Mouse (Mus musculus) hindbrain, embryonic 11.5 days (tissue): ENCODE results near the gene Birc2. TPM values are rescaled to one million over a fixed set of nuclear protein-coding genes. Genes with fewer than 3 reads are reported as not detected.

ENCODE experiments used
- ATAC-seq: fragments of 200-750 bp; cut with Nextera tagmentation; 2 replicates; pipeline ENCODE4 v1.8.0; 2017; ENCODE audit warnings: mild to moderate bottlenecking, moderate TSS enrichment, moderate library complexity; ENCODE audit not compliant: low FRiP score
- DNase-seq: peaks from one replicate; pipeline ENCODE4 v3.0.0-alpha.2; 2015; ENCODE audit warnings: low spot score
- H3K27ac ChIP-seq: fragments of 300-500 bp; sonication (generic); 2 replicates; pipeline ENCODE4 v1.5.1; 2014; ENCODE audit warnings: mild to moderate bottlenecking, low read depth, low read length
- H3K27me3 ChIP-seq: fragments of 300-500 bp; sonication (generic); 2 replicates; pipeline ENCODE4 v1.6.1; 2014; ENCODE audit warnings: mild to moderate bottlenecking, low read length, moderate library complexity, mixed read lengths; ENCODE audit not compliant: control insufficient read depth, insufficient read depth
- H3K36me3 ChIP-seq: fragments of 300-500 bp; sonication (generic); 2 replicates; pipeline ENCODE4 v1.6.1; 2014; ENCODE audit warnings: mild to moderate bottlenecking, low read length, moderate library complexity, mixed read lengths; ENCODE audit not compliant: control insufficient read depth, insufficient read depth
- H3K4me1 ChIP-seq: fragments of 300-500 bp; sonication (generic); replicated peaks from 2 replicates; pipeline ENCODE4 v1.6.1; 2014; ENCODE audit warnings: low read length, mixed read lengths; ENCODE audit not compliant: control insufficient read depth, insufficient read depth
- H3K4me2 ChIP-seq: fragments of 300-500 bp; sonication (generic); replicated peaks from 2 replicates; pipeline ENCODE4 v1.6.1; 2014; ENCODE audit warnings: mild to moderate bottlenecking, low read depth, low read length
- H3K4me3 ChIP-seq: fragments of 300-500 bp; sonication (generic); 2 replicates; pipeline ENCODE4 v1.5.1; 2014; ENCODE audit warnings: low read depth, low read length
- H3K9ac ChIP-seq: fragments of 300-500 bp; sonication (generic); 2 replicates; pipeline ENCODE4 v1.6.1; 2014; ENCODE audit warnings: low read depth, low read length
- H3K9me3 ChIP-seq: fragments of 300-500 bp; sonication (generic); 2 replicates; pipeline ENCODE4 v1.6.1; 2016; ENCODE audit warnings: low read length; ENCODE audit not compliant: control insufficient read depth
- WGBS: fragments of 180-500 bp; shearing (Covaris S2); extraction: QIAGEN DNeasy Blood & Tissue Kit; methylation state at CpG from one replicate; pipeline ENCODE4 v1.1.7; 2014; 5-methylcytosine and 5-hydroxymethylcytosine counted together
- polyA plus RNA-seq: library from polyadenylated mRNA; unstranded; fragments of >200 nt; fragmentation: Nextera tagmentation; extraction: Ambion mirVana; gene quantifications from 2 replicates; pipeline ENCODE4 v1.2.1, GENCODE M21; 2014

Gene Birc2
- polyA plus RNA-seq, result 45.3 and 51.7 TPM in 2 replicates

GRCm38 (mm10) chr9:7836905-7837805, at the start of gene Birc2:
Gene Birc2, minus strand, starts transcription at chr9:7837064.
- H3K27ac ChIP-seq, result peak within 1 kb of the TSS; percentile 98
- no peaks in the 10 kb centered on the region for H3K4me1 ChIP-seq
- ATAC-seq (peak; percentile 98), DNase-seq (peak; percentile 98)
- H3K27me3 ChIP-seq, result no peaks in the 10 kb centered on the region
- peak within 1 kb of the TSS; percentile 67 for H3K4me2 ChIP-seq
- WGBS, result under 1% methylated on average over 62 of the region's 68 CpGs
- H3K9ac ChIP-seq, result peak within 1 kb of the TSS; percentile 90
- H3K4me3 ChIP-seq, result peak within 1 kb of the TSS; percentile 63
- H3K9me3 ChIP-seq, result no peaks in the 10 kb centered on the region
- no peaks in the 10 kb centered on the region for H3K36me3 ChIP-seq

- Histone ChIP-seq H3K4me2 (no peak overlapping the region), H3K9me3 (no peaks in the 10 kb centered on the region), H3K36me3 (no peaks in the 10 kb centered on the region), H3K27me3 (no peaks in the 10 kb centered on the region), H3K4me3 (no peak overlapping the region), H3K9ac (no peak overlapping the region), H3K4me1 (no peaks in the 10 kb centered on the region), H3K27ac (no peak overlapping the region)
- WGBS, result 99% methylated on average over 3 of the region's 3 CpGs
- ATAC-seq (no peak), DNase-seq (no peak)
These were observed 47.5 kb upstream of the Birc2 start for GRCm38 (mm10) chr9:7884346-7884745.

- ATAC-seq (no peak), DNase-seq (no peak)
- 96% methylated on average over 1 of the region's 1 CpGs for WGBS
- H3K4me3 ChIP-seq, result no peak overlapping the region
- no peaks in the 10 kb centered on the region for H3K4me1 ChIP-seq
- no peak overlapping the region for H3K27ac ChIP-seq
- H3K9ac ChIP-seq, result no peak overlapping the region
- no peak overlapping the region for H3K4me2 ChIP-seq
- no peaks in the 10 kb centered on the region for H3K9me3 ChIP-seq
- no peaks in the 10 kb centered on the region for H3K36me3 ChIP-seq
- H3K27me3 ChIP-seq, result no peaks in the 10 kb centered on the region
These were observed 45.5 kb upstream of the Birc2 start for GRCm38 (mm10) chr9:7882304-7882865.

GRCm38 (mm10) chr9:7873511-7874211, 36.8 kb upstream of the Birc2 start:
- Histone ChIP-seq H3K4me3 (no peak overlapping the region), H3K36me3 (no peaks in the 10 kb centered on the region), H3K9me3 (no peaks in the 10 kb centered on the region), H3K27me3 (no peaks in the 10 kb centered on the region), H3K4me1 (no peaks in the 10 kb centered on the region), H3K27ac (no peak overlapping the region), H3K9ac (no peak overlapping the region), H3K4me2 (no peak overlapping the region)
- 91% methylated on average over 8 of the region's 8 CpGs for WGBS
- ATAC-seq, result no peak
- peak; percentile 7 for DNase-seq

GRCm38 (mm10) chr9:7872775-7873439, 36.0 kb upstream of the Birc2 start, which contains the start of gene Birc3:
Gene Birc3, minus strand, starts transcription at chr9:7873186.
- Histone ChIP-seq H3K4me2 (peak within 1 kb of the TSS; percentile 93), H3K27ac (no peak within 1 kb of the TSS), H3K9ac (peak within 1 kb of the TSS; percentile 67), H3K4me3 (peak within 1 kb of the TSS; percentile 46), H3K27me3 (no peaks in the 10 kb centered on the region), H3K4me1 (no peaks in the 10 kb centered on the region), H3K9me3 (no peaks in the 10 kb centered on the region), H3K36me3 (no peaks in the 10 kb centered on the region)
- 8% methylated on average over 26 of the region's 26 CpGs for WGBS
- peak; percentile 84 for ATAC-seq
- DNase-seq, result peak; percentile 56

GRCm38 (mm10) chr9:7872044-7872774, 35.3 kb upstream of the Birc2 start:
- 19% methylated on average over 23 of the region's 23 CpGs for WGBS
- Histone ChIP-seq H3K9ac (peak overlapping the region; percentile 67), H3K4me3 (peak overlapping the region; percentile 46), H3K4me2 (peak overlapping the region; percentile 93), H3K4me1 (no peaks in the 10 kb centered on the region), H3K27ac (no peak overlapping the region), H3K27me3 (no peaks in the 10 kb centered on the region), H3K36me3 (no peaks in the 10 kb centered on the region), H3K9me3 (no peaks in the 10 kb centered on the region)
- DNase-seq (peak; percentile 6), ATAC-seq (peak; percentile 54)

- H3K4me1 ChIP-seq, result no peaks in the 10 kb centered on the region
- no peak overlapping the region for H3K4me2 ChIP-seq
- DNase-seq (peak; percentile 2), ATAC-seq (peak; percentile 23; the same call in 1 of the 2 replicates)
- no peaks in the 10 kb centered on the region for H3K27me3 ChIP-seq
- no peak overlapping the region for H3K27ac ChIP-seq
- 66% methylated on average over 4 of the region's 4 CpGs for WGBS
- no peak overlapping the region for H3K9ac ChIP-seq
- H3K4me3 ChIP-seq, result no peak overlapping the region
- H3K36me3 ChIP-seq, result no peaks in the 10 kb centered on the region
- no peaks in the 10 kb centered on the region for H3K9me3 ChIP-seq
These were observed 34.6 kb upstream of the Birc2 start for GRCm38 (mm10) chr9:7871316-7872043.
